Mouse (Mus musculus) forelimb bud, embryonic 11.5 days (tissue): Measurements from ENCODE around the gene Sarm1.

ENCODE experiments used
- DNase-seq: peaks from one replicate; pipeline ENCODE4 v3.0.0-alpha.2; 2012; ENCODE audit warnings: low read depth, low spot score

The Sarm1 gene

GRCm38 (mm10) chr11:78463286-78464036, 34.1 kb downstream of the Sarm1 start:
- DNase-seq, result no peak

- DNase-seq, result no peak
These were observed 34.9 kb downstream of the Sarm1 start for GRCm38 (mm10) chr11:78462669-78463068.

- no peak for DNase-seq
These were observed 35.7 kb downstream of the Sarm1 start for GRCm38 (mm10) chr11:78461894-78462293.

GRCm38 (mm10) chr11:78458740-78459139, 38.8 kb downstream of the Sarm1 start:
- DNase-seq, result no peak

GRCm38 (mm10) chr11:78455308-78455707, 42.2 kb downstream of the Sarm1 start:
- DNase-seq, result peak; percentile 48

- no peak for DNase-seq
These were observed 43.3 kb downstream of the Sarm1 start for GRCm38 (mm10) chr11:78454276-78454675.

GRCm38 (mm10) chr11:78453675-78454074, 43.9 kb downstream of the Sarm1 start:
- peak; percentile 66 for DNase-seq

GRCm38 (mm10) chr11:78450337-78450736, 47.2 kb downstream of the Sarm1 start:
- DNase-seq, result no peak

GRCm38 (mm10) chr11:78448242-78448641, 49.3 kb downstream of the Sarm1 start:
- DNase-seq, result no peak

- DNase-seq, result no peak
These were observed 50.4 kb downstream of the Sarm1 start for GRCm38 (mm10) chr11:78447168-78447567.

GRCm38 (mm10) chr11:78443115-78443514, 54.4 kb downstream of the Sarm1 start:
- no peak for DNase-seq

GRCm38 (mm10) chr11:78438399-78438930, 59.1 kb downstream of the Sarm1 start:
- no peak for DNase-seq

GRCm38 (mm10) chr11:78437182-78437581, 60.4 kb downstream of the Sarm1 start:
- no peak for DNase-seq

GRCm38 (mm10) chr11:78435776-78436349, 61.7 kb downstream of the Sarm1 start:
- DNase-seq, result peak; percentile 77

- no peak for DNase-seq
These were observed 63.5 kb downstream of the Sarm1 start for GRCm38 (mm10) chr11:78434052-78434451.

GRCm38 (mm10) chr11:78431176-78431575, 66.4 kb downstream of the Sarm1 start:
- DNase-seq, result no peak

- DNase-seq, result no peak
These were observed 67.2 kb downstream of the Sarm1 start for GRCm38 (mm10) chr11:78430195-78430878.

- DNase-seq, result no peak
These were observed 69.2 kb downstream of the Sarm1 start for GRCm38 (mm10) chr11:78428309-78428708.

GRCm38 (mm10) chr11:78427655-78428054, 69.9 kb downstream of the Sarm1 start:
- DNase-seq, result no peak

GRCm38 (mm10) chr11:78425572-78425971, 72.0 kb downstream of the Sarm1 start:
- no peak for DNase-seq

- DNase-seq, result no peak
These were observed 73.2 kb downstream of the Sarm1 start for GRCm38 (mm10) chr11:78424352-78424751.
